26 mouse cellular contexts compared by ENCODE assay signal in the genomic region with DNA sequence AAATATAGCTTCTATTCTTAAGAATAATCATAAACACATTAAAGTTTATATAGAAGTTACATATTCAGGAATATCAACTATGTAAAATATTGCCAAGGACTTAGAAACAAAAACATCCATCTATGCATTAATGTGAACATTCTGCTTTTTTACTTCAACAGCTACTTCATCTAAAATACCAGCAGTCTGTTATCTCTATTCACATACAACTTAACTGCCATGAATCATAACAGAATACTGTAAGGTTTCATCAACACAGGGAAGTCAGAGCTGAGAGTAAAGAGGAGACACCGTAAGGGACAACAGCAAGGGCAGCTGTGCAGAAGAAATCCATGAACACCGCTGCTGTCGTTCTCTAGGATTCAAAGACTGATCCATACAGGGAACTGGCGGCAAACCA.
A peak's percentile ranks its signal among the peaks of the same experiment; 100 is the strongest.
DNase-seq lines count a peak whose midpoint lies in the region; ATAC-seq lines count a peak whose summit lies in the region.
"Had no signal": no experiment of that assay in that cellular context is flagged by ENCODE, and none has a peak within 500 bp of the region (broad histone marks: within the 10 kb centered on the region; RNA-seq: fewer than 3 reads in every experiment).

No protein-coding gene starts in this region.

- H3K9ac ChIP-seq in forebrain, embryonic 15.5 days (replicated peaks): no peak overlapping the region
- H3K9ac ChIP-seq in neural tube, embryonic 13.5 days: no peak overlapping the region
- H3K9ac ChIP-seq in liver, embryonic 15.5 days: no peak overlapping the region
- H3K9ac ChIP-seq in kidney, embryonic 16.5 days (replicated peaks; ENCODE audit: low read length): no peak overlapping the region
- H3K9ac ChIP-seq: embryonic facial prominence, embryonic 12.5 days; hindbrain, embryonic 15.5 days; midbrain, embryonic 15.5 days had no signal

- no peaks in the 10 kb centered on the region for H3K36me3 ChIP-seq in forebrain, embryonic 15.5 days
- peaks cover 6% of the 10 kb centered on the region for H3K36me3 ChIP-seq in forebrain, embryonic 10.5 days (replicated peaks)
- H3K36me3 ChIP-seq in neural tube, embryonic 13.5 days: 0 out of 2 replicates have a peak, but pooled peaks cover 6% of the 10 kb centered on the region
- H3K36me3 ChIP-seq in liver, embryonic 15.5 days (replicated peaks): no peaks in the 10 kb centered on the region
- H3K36me3 ChIP-seq in kidney, embryonic 16.5 days (ENCODE audit: insufficient read depth, low read length): no peaks in the 10 kb centered on the region
- no peaks in the 10 kb centered on the region for H3K36me3 ChIP-seq in limb, embryonic 10.5 days
- H3K36me3 ChIP-seq: embryonic facial prominence, embryonic 12.5 days; hindbrain, embryonic 10.5 days; midbrain, embryonic 15.5 days had no signal

- DNase-seq in forebrain, embryonic 10.5 days (ENCODE audit: extremely low spot score, low spot score): no peak
- DNase-seq in neural tube, embryonic 10.5 days (ENCODE audit: extremely low spot score, low spot score): no peak
- DNase-seq in kidney, postnatal 36 days: no peak
- no peak for DNase-seq in limb, embryonic 10.5 days (ENCODE audit: low spot score)
- DNase-seq: cerebellum, adult 2 months; cerebellum, postnatal 25 days; gastrocnemius, postnatal 10 days; heart, postnatal 14 days; kidney, adult 11 months; kidney, postnatal 25 days; lung, adult 2 months; right cerebral cortex, adult 18-20 months; spleen, adult 18-20 months; thymus, adult 18-20 months; thymus, postnatal 36 days had no signal

- peaks cover 13% of the 10 kb centered on the region for H3K4me1 ChIP-seq in forebrain, embryonic 15.5 days
- H3K4me1 ChIP-seq in forebrain, embryonic 10.5 days: peaks cover 8% of the 10 kb centered on the region
- H3K4me1 ChIP-seq in neural tube, embryonic 13.5 days (replicated peaks): no peaks in the 10 kb centered on the region
- H3K4me1 ChIP-seq in liver, embryonic 15.5 days (replicated peaks): peaks cover 33% of the 10 kb centered on the region
- no peaks in the 10 kb centered on the region for H3K4me1 ChIP-seq in kidney, embryonic 16.5 days (ENCODE audit: insufficient read depth, low read length)
- no peaks in the 10 kb centered on the region for H3K4me1 ChIP-seq in limb, embryonic 10.5 days
- H3K4me1 ChIP-seq: embryonic facial prominence, embryonic 12.5 days; hindbrain, embryonic 10.5 days; hindbrain, embryonic 15.5 days had no signal

- H3K27ac ChIP-seq in forebrain, embryonic 15.5 days (replicated peaks): peak overlapping the region; percentile 68
- H3K27ac ChIP-seq in forebrain, embryonic 10.5 days: no peak overlapping the region
- 0 out of 2 replicates have a peak overlapping the region, but pooled peaks have one; percentile 42 for H3K27ac ChIP-seq in neural tube, embryonic 13.5 days (replicated peaks)
- no peak overlapping the region for H3K27ac ChIP-seq in liver, embryonic 15.5 days (replicated peaks)
- no peak overlapping the region for H3K27ac ChIP-seq in kidney, embryonic 16.5 days (ENCODE audit: low read length)
- H3K27ac ChIP-seq in limb, embryonic 10.5 days: no peak overlapping the region
- H3K27ac ChIP-seq: embryonic facial prominence, embryonic 12.5 days; hindbrain, embryonic 10.5 days; hindbrain, embryonic 15.5 days; layer of hippocampus, adult 2 months; midbrain, embryonic 15.5 days had no signal

- ATAC-seq in forebrain, embryonic 15.5 days (replicated peaks): no peak
- no peak for ATAC-seq in neural tube, embryonic 13.5 days (ENCODE audit: low read depth)
- ATAC-seq in liver, embryonic 15.5 days (ENCODE audit: insufficient read depth): no peak
- no peak for ATAC-seq in kidney, embryonic 16.5 days (ENCODE audit: low FRiP score, low TSS enrichment)
- ATAC-seq: inflammation-experienced regulatory T-cells, adult 6 months; midbrain, embryonic 15.5 days had no signal

- no peaks in the 10 kb centered on the region for H3K9me3 ChIP-seq in forebrain, embryonic 15.5 days
- H3K9me3 ChIP-seq in forebrain, embryonic 10.5 days: no peaks in the 10 kb centered on the region
- no peaks in the 10 kb centered on the region for H3K9me3 ChIP-seq in neural tube, embryonic 13.5 days
- no peaks in the 10 kb centered on the region for H3K9me3 ChIP-seq in liver, embryonic 15.5 days (replicated peaks)
- H3K9me3 ChIP-seq in kidney, embryonic 16.5 days (ENCODE audit: low read length): no peaks in the 10 kb centered on the region
- H3K9me3 ChIP-seq in limb, embryonic 10.5 days (replicated peaks): no peaks in the 10 kb centered on the region
- H3K9me3 ChIP-seq: embryonic facial prominence, embryonic 12.5 days; hindbrain, embryonic 10.5 days; hindbrain, embryonic 15.5 days; megakaryocyte, embryonic 14.5 days; midbrain, embryonic 15.5 days had no signal

- no peak overlapping the region for H3K4me3 ChIP-seq in forebrain, embryonic 15.5 days
- H3K4me3 ChIP-seq in forebrain, embryonic 10.5 days: no peak overlapping the region
- no peak overlapping the region for H3K4me3 ChIP-seq in neural tube, embryonic 13.5 days
- no peak overlapping the region for H3K4me3 ChIP-seq in liver, embryonic 15.5 days (replicated peaks)
- no peak overlapping the region for H3K4me3 ChIP-seq in kidney, embryonic 16.5 days (ENCODE audit: low read length)
- H3K4me3 ChIP-seq in limb, embryonic 10.5 days: no peak overlapping the region
- H3K4me3 ChIP-seq: embryonic facial prominence, embryonic 12.5 days; hindbrain, embryonic 10.5 days; hindbrain, embryonic 15.5 days; layer of hippocampus, adult 2 months; megakaryocyte, embryonic 14.5 days; midbrain, embryonic 15.5 days had no signal

- 72% methylated on average over 4 of the region's 4 CpGs for WGBS in forebrain, embryonic 15.5 days
- 87% methylated on average over 4 of the region's 4 CpGs for WGBS in forebrain, embryonic 10.5 days
- WGBS in neural tube, embryonic 13.5 days: 86% methylated on average over 4 of the region's 4 CpGs
- WGBS in liver, embryonic 15.5 days (ENCODE audit: insufficient replicate concordance): 31% methylated on average over 4 of the region's 4 CpGs
- WGBS in kidney, embryonic 16.5 days: 78% methylated on average over 4 of the region's 4 CpGs
- 92% methylated on average over 4 of the region's 4 CpGs for WGBS in limb, embryonic 10.5 days

- no peaks in the 10 kb centered on the region for H3K27me3 ChIP-seq in forebrain, embryonic 15.5 days
- no peaks in the 10 kb centered on the region for H3K27me3 ChIP-seq in forebrain, embryonic 10.5 days (ENCODE audit: poor library complexity, severe bottlenecking)
- no peaks in the 10 kb centered on the region for H3K27me3 ChIP-seq in neural tube, embryonic 13.5 days
- H3K27me3 ChIP-seq in liver, embryonic 15.5 days: no peaks in the 10 kb centered on the region
- H3K27me3 ChIP-seq in kidney, embryonic 16.5 days (ENCODE audit: insufficient read depth, low read length): no peaks in the 10 kb centered on the region
- no peaks in the 10 kb centered on the region for H3K27me3 ChIP-seq in limb, embryonic 10.5 days (ENCODE audit: low read depth, poor library complexity, severe bottlenecking)
- H3K27me3 ChIP-seq: embryonic facial prominence, embryonic 12.5 days; hindbrain, embryonic 15.5 days; megakaryocyte, embryonic 14.5 days; midbrain, embryonic 15.5 days had no signal

- no peak overlapping the region for H3K4me2 ChIP-seq in forebrain, embryonic 15.5 days (replicated peaks)
- no peak overlapping the region for H3K4me2 ChIP-seq in neural tube, embryonic 13.5 days
- peak overlapping the region; percentile 37; the same call in 1 of the 2 replicates for H3K4me2 ChIP-seq in liver, embryonic 15.5 days
- H3K4me2 ChIP-seq in kidney, embryonic 16.5 days (replicated peaks; ENCODE audit: low read depth, low read length): no peak overlapping the region
- H3K4me2 ChIP-seq: embryonic facial prominence, embryonic 12.5 days; hindbrain, embryonic 15.5 days; midbrain, embryonic 15.5 days had no signal

Comparison
In these comparisons a context has a peak if more than half of its experiments do, and no peak if none do; other contexts are left out.
1. H3K27ac ChIP-seq: peak in forebrain, embryonic 15.5 days (single experiment) and neural tube, embryonic 13.5 days (single experiment); none in forebrain, embryonic 10.5 days (single experiment), liver, embryonic 15.5 days (single experiment), kidney, embryonic 16.5 days (single experiment) and limb, embryonic 10.5 days (single experiment).